Mouse (Mus musculus) retina, postnatal 1 day (tissue): ENCODE data around the gene Evl.

Source experiments
- DNase-seq: peaks from one replicate; pipeline ENCODE4 v3.0.0-alpha.2; 2012

Evl gene

GRCm38 (mm10) chr12:108591586-108591985, 37.1 kb downstream of the Evl start:
- no peak for DNase-seq

- DNase-seq: no peak
Observed at GRCm38 (mm10) chr12:108592866-108593265, 38.3 kb downstream of the Evl start.

- no peak for DNase-seq
Observed at GRCm38 (mm10) chr12:108600864-108601263, 46.3 kb downstream of the Evl start.

- DNase-seq: no peak
Observed at GRCm38 (mm10) chr12:108601326-108601725, 46.8 kb downstream of the Evl start.

GRCm38 (mm10) chr12:108604546-108604945, 50.0 kb downstream of the Evl start:
- peak; percentile 37 for DNase-seq

- DNase-seq: peak; percentile 61
Observed at GRCm38 (mm10) chr12:108605521-108606281, 51.2 kb downstream of the Evl start.

GRCm38 (mm10) chr12:108606321-108606720, 51.8 kb downstream of the Evl start:
- DNase-seq: peak; percentile 19

- no peak for DNase-seq
Observed at GRCm38 (mm10) chr12:108609446-108609845, 54.9 kb downstream of the Evl start.

- no peak for DNase-seq
Observed at GRCm38 (mm10) chr12:108610255-108610654, 55.7 kb downstream of the Evl start.

- DNase-seq: peak; percentile 62
Observed at GRCm38 (mm10) chr12:108613081-108613480, 58.6 kb downstream of the Evl start.

- no peak for DNase-seq
Observed at GRCm38 (mm10) chr12:108617511-108617910, 63.0 kb downstream of the Evl start.

- DNase-seq: no peak
Observed at GRCm38 (mm10) chr12:108619853-108620416, 65.4 kb downstream of the Evl start.

- DNase-seq: no peak
Observed at GRCm38 (mm10) chr12:108622406-108622805, 67.9 kb downstream of the Evl start.

GRCm38 (mm10) chr12:108629556-108629955, 75.0 kb downstream of the Evl start:
- DNase-seq: no peak

- DNase-seq: no peak
Observed at GRCm38 (mm10) chr12:108630741-108631688, 76.5 kb downstream of the Evl start.

GRCm38 (mm10) chr12:108632501-108632900, 78.0 kb downstream of the Evl start:
- DNase-seq: no peak

- DNase-seq: no peak
Observed at GRCm38 (mm10) chr12:108634031-108634430, 79.5 kb downstream of the Evl start.

GRCm38 (mm10) chr12:108635501-108635900, 81.0 kb downstream of the Evl start:
- DNase-seq: no peak

- no peak for DNase-seq
Observed at GRCm38 (mm10) chr12:108637440-108637839, 82.9 kb downstream of the Evl start.

- no peak for DNase-seq
Observed at GRCm38 (mm10) chr12:108639126-108639525, 84.6 kb downstream of the Evl start.

- no peak for DNase-seq
Observed at GRCm38 (mm10) chr12:108642019-108642418, 87.5 kb downstream of the Evl start.

- DNase-seq: no peak
Observed at GRCm38 (mm10) chr12:108646234-108646633, 91.7 kb downstream of the Evl start.

- no peak for DNase-seq
Observed at GRCm38 (mm10) chr12:108647784-108648183, 93.3 kb downstream of the Evl start.
